Mouse (Mus musculus) heart, adult 2 months (tissue): ENCODE measurements around the gene Gm3127.
A peak's percentile ranks its signal among the peaks of the same experiment; 100 is the strongest.
"Not testable (repeated sequence)": the region's sequence is repeated elsewhere in the genome, so short reads cannot be mapped to it uniquely, and the experiment has no call there.

ENCODE experiments used
- CTCF ChIP-seq: fragments of 200-600 bp; IDR thresholded peaks from 2 replicates; pipeline ENCODE4 v1.8.1; 2022; ENCODE audit warnings: antibody characterized with exemption, mild to moderate bottlenecking, moderate library complexity
- POLR2A ChIP-seq: fragments of 200-500 bp; IDR thresholded peaks from 2 replicates; pipeline ENCODE4 v1.6.1; 2011; ENCODE audit warnings: mild to moderate bottlenecking, low read depth, low read length, control low read depth; ENCODE audit not compliant: insufficient read depth

- TF ChIP-seq CTCF = 0 out of 2 replicates have a peak, but pooled peaks have one; percentile 6
- TF ChIP-seq POLR2A = not testable (repeated sequence)
Observed at GRCm38 (mm10) chr14:4183375-4183774, 18.5 kb downstream of the Gm3127 start.
